Mouse (Mus musculus) frontal cortex, adult 2 months (tissue): ENCODE data around the gene Agfg1. TPM values are rescaled to one million over a fixed set of nuclear protein-coding genes. Genes with fewer than 3 reads are reported as not detected.

ENCODE experiments used
- DNase-seq, 2 experiments: peaks; one replicate each; pipeline ENCODE4 v3.0.0; 2022; ENCODE audit warnings: low spot score in 1 of 2; ENCODE audit errors: extremely low spot score in 1 of 2
- polyA plus RNA-seq: library from polyadenylated mRNA; depleted of rRNA; stranded (reverse); fragments of >200 nt; gene quantifications from 2 replicates; pipeline ENCODE4 v1.2.3, GENCODE M21; 2012; rRNA removed

Gene Agfg1
- 36.0 and 36.3 TPM in 2 replicates for polyA plus RNA-seq

- peak; percentile 64 to 97 for DNase-seq
Observed at GRCm38 (mm10) chr1:82839296-82839613, at the start of gene Agfg1. TSS of gene Agfg1 (plus strand) at chr1:82839483.

GRCm38 (mm10) chr1:82791105-82791504 is 48.2 kb upstream of the Agfg1 start:
- no peak for DNase-seq

GRCm38 (mm10) chr1:82792238-82792637 is 47.0 kb upstream of the Agfg1 start:
- DNase-seq = no peak

DNA sequence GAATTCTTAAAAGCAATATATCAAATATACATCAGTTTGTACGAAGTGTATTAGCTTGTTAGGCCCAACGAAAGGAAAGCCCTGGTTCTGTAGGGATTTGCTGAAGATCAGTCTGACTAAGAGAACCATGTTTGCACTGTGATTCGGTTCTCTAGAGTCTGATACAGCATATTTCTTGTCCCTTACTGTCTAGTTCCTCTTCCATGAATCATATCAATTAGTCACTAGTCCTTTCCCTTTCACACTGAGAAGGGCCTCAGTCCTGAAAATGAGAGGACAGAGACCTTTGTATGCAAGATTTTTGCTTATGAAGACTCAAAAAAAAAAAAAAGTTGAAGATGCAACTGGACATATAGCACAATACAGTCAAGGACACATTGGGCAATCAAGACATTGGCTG is 46.2 kb upstream of the Agfg1 start:
- no peak for DNase-seq

DNA sequence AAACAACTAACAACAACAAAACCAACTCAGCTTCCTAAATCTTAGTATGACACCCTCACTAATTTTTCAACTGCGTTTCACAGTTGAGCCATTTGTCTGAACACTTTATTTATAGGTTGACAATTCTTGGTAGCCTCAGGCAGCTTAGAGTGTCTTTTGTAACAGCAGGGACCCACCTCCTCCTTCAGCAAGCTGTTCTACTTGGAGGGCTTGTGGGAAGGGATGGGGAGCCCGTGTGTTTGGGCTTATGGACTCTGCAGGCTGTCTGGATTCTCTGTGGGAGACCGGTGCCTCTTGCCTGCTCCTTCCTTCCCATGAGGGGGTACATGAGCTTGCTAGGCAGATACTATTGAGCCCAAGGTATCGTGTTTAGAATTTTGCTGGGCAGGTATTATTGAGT is 45.3 kb upstream of the Agfg1 start:
- peak; percentile 45 to 59 for DNase-seq

DNA sequence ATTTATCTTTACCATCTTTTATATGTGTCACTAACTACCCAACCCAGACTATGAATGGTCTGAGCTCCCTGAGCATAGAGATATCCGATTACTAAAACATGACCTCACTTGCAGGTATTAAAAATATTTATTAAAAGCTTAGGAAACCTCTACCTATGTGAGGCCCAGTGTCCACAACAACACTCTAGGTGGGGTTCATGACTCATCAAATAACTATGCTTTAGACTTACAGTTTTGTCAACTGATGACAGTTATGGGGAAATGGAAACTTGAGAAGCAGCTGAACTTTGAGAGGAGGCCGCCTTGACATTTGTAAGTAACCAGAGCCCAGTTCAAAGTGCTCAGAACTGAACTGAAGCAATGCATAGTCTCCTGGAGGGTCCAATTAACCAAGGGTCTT is 44.1 kb upstream of the Agfg1 start:
- DNase-seq = no peak

DNA sequence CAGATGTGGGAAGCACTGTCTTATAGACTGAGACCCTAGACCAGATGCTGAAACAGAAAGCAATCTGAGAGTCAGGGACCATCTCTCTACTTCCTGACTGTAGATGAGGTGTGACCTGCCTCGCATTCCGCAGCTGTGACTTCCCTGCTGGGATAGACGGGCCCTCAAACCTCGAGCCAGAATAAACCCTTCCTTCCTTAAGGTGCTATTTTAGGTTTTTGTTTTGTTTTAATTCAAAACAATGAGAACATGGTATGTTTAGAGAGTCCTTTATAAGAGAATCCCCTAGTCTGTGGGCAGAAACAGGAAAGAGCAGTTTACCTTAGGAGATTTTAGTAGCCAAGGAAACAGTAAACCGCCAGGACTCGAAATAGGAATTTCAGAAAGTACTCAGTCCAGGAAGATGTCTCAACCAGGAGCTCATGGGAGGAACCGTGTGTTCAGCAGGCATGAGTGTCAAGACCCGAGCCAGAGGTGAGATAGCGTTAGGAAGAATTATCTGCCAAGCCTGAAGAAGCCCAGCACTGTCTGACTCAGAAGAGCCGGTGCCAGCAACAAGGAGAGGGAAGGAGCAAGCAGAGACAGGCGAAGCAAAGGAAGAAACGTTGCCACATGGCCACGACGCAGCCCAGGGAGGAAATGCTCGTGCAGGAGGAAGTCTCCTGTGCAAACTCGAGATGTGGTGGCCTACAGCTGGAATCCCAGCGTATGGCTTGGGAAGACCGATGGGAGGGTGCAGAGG is 43.4 kb upstream of the Agfg1 start:
- DNase-seq = no peak

- no peak for DNase-seq
Observed at GRCm38 (mm10) chr1:82797088-82797487, 42.2 kb upstream of the Agfg1 start.

- no peak for DNase-seq
Observed at GRCm38 (mm10) chr1:82798304-82798703, 41.0 kb upstream of the Agfg1 start.

- DNase-seq = no peak
Observed at GRCm38 (mm10) chr1:82798922-82799321, 40.4 kb upstream of the Agfg1 start.

GRCm38 (mm10) chr1:82801105-82801783 is 38.0 kb upstream of the Agfg1 start:
- DNase-seq = no peak

GRCm38 (mm10) chr1:82803608-82804007 is 35.7 kb upstream of the Agfg1 start:
- DNase-seq = no peak

DNA sequence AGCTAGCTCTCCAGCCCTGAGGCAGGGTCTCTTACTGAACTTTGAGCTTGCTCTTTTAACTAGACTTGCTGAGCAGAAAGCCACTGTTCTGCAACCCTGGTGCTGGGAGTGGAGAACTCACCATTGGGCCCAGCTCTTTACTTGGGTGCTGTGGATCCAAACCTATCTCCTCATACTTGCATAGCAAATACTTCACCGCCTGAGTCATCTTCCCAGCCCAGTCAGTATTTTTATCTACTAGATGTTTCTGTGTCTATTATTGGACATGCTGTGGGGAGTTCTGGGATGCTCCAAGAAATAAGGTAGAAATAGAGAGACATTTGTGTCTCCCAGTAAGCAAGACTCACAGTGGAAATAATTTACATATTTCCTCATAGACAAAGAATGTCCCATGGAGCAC is 35.2 kb upstream of the Agfg1 start:
- DNase-seq = peak in 1 of 2 experiments; percentile 42

GRCm38 (mm10) chr1:82806391-82806790 is 32.9 kb upstream of the Agfg1 start:
- no peak for DNase-seq

DNA sequence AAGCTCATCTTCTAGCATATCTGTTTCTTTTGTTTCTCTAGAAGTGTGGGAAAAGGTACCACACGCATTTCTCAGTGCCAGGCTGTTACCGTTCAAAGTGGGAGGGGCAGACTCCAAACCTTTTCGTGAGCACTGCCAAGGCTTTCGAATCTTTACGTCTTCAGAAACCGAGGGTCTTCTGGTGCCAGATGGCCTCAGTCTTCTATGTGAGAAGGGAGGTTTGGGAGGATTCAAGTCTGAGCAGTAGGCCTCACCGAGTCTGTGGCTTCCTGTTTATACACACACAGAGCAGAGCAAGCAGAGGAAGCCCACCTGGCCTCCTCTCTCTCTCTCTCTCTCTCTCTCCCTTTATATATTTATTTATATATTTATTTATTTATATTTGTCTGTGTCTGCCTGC is 32.1 kb upstream of the Agfg1 start:
- DNase-seq = no peak

DNA sequence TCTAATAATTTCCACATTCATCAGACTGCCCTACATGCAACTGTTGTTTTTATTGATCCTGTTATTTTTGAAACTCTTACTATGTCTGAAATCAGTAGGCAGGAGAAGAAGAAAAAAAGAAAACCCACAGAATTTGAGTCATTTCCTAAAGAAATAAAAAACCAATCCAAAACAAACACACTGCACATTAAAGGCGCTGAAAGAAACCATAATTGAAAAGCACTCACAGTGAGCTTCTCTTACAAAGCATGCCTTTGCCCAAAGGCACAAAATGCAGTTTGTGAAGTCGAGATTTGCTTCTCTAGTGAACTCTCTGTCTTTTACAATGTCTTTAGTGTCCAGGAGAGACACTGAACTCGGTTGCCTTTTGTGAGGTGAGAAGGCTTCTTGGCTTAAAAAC is 30.7 kb upstream of the Agfg1 start:
- DNase-seq = no peak

GRCm38 (mm10) chr1:82811766-82812165 is 27.5 kb upstream of the Agfg1 start:
- DNase-seq = no peak

- DNase-seq = no peak
Observed at GRCm38 (mm10) chr1:82815941-82816716, 23.2 kb upstream of the Agfg1 start.

- no peak for DNase-seq
Observed at GRCm38 (mm10) chr1:82819366-82819765, 19.9 kb upstream of the Agfg1 start.

DNA sequence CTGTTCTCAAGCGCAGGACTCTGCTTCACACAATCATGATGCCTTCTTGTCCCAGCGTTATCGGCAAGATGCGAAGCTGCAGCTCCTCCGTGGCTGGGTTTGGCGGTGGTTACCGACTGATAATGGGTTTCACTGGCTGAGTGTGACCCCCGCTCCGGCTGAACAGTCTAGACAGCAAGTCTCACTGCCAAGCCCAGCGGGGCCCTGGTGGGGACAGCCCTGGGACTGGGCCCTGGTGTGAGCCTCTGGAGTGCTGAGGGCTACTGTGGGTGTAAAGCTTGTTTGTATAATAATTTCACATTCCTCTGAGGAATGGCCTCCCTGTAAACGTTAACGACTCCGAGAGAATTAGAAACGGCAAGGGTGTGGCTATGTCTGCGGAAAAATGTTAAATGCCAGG is 19.1 kb upstream of the Agfg1 start:
- DNase-seq = no peak

DNA sequence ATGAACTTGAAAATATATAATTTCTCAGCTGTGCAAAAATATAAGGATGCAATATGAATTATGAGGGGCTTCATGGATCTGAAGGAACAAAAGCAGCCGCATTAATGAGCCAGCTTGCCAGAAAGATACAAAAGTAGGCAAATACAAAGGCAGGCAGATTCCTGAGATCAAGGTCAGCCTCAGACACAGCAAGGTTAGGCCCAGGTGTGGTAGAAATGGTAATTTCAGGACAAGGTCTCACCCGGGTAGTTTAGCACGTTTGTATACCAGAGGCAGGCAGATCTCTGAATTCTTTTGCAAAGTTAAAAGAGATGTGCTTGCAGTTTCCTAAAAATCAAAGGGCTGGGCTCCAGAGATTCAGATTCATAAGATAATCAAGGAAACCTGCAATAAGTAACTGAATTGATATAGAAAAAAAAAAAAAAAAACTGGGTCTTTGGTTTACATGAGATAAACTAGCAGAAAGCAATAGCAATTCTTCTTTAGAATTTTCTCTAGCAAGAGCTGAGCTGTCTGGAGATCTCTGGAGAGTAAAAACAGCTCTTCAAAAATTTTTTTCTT is 18.6 kb upstream of the Agfg1 start:
- no peak for DNase-seq
